Mouse (Mus musculus) hindbrain, embryonic 16.5 days (tissue): ENCODE results near the gene Med25. TPM values are rescaled to one million over a fixed set of nuclear protein-coding genes. Genes with fewer than 3 reads are reported as not detected.

Source experiments
- ATAC-seq: fragments of 200-750 bp; cut with Nextera tagmentation; 2 replicates; pipeline ENCODE4 v1.8.0; 2017; ENCODE audit warnings: moderate TSS enrichment, moderate library complexity
- H3K27ac ChIP-seq: fragments of 300-500 bp; sonication (generic); 2 replicates; pipeline ENCODE4 v1.5.1; 2014; ENCODE audit warnings: low read depth, mild to moderate bottlenecking, control low read depth, low read length, moderate library complexity
- H3K27me3 ChIP-seq: fragments of 300-500 bp; sonication (generic); replicated peaks from 2 replicates; pipeline ENCODE4 v1.6.1; 2014; ENCODE audit warnings: low read length; ENCODE audit not compliant: control insufficient read depth, insufficient read depth
- H3K36me3 ChIP-seq: fragments of 300-500 bp; sonication (generic); 2 replicates; pipeline ENCODE4 v1.6.1; 2014; ENCODE audit warnings: mild to moderate bottlenecking, low read length, moderate library complexity, mixed read lengths; ENCODE audit not compliant: control insufficient read depth, insufficient read depth
- H3K4me1 ChIP-seq: fragments of 300-500 bp; sonication (generic); 2 replicates; pipeline ENCODE4 v1.6.1; 2014; ENCODE audit warnings: low read depth, low read length; ENCODE audit not compliant: control insufficient read depth, insufficient read depth
- H3K4me2 ChIP-seq: fragments of 300-500 bp; sonication (generic); 2 replicates; pipeline ENCODE4 v1.6.1; 2014; ENCODE audit warnings: mild to moderate bottlenecking, low read length, control low read depth, moderate library complexity
- H3K4me3 ChIP-seq: fragments of 300-500 bp; sonication (generic); 2 replicates; pipeline ENCODE4 v1.5.1; 2014; ENCODE audit warnings: mild to moderate bottlenecking, low read length, control low read depth, moderate library complexity
- H3K9ac ChIP-seq: fragments of 300-500 bp; sonication (generic); 2 replicates; pipeline ENCODE4 v1.6.1; 2014; ENCODE audit warnings: low read depth, mild to moderate bottlenecking, control low read depth, low read length, moderate library complexity
- H3K9me3 ChIP-seq: fragments of 300-500 bp; sonication (generic); 2 replicates; pipeline ENCODE4 v1.6.1; 2014; ENCODE audit warnings: mild to moderate bottlenecking, low read length, moderate library complexity; ENCODE audit not compliant: control insufficient read depth
- WGBS: fragments of 180-500 bp; shearing (Covaris S2); extraction: QIAGEN DNeasy Blood & Tissue Kit; methylation state at CpG from one replicate; pipeline ENCODE4 v1.1.7; 2014; 5-methylcytosine and 5-hydroxymethylcytosine counted together
- polyA plus RNA-seq: library from polyadenylated mRNA; unstranded; fragments of >200 nt; fragmentation: Nextera tagmentation; extraction: Ambion mirVana; gene quantifications from 2 replicates; pipeline ENCODE4 v1.2.1, GENCODE M21; 2015

Gene Med25
- polyA plus RNA-seq, 1 experiment from 2014 or later, result 136 TPM

DNA sequence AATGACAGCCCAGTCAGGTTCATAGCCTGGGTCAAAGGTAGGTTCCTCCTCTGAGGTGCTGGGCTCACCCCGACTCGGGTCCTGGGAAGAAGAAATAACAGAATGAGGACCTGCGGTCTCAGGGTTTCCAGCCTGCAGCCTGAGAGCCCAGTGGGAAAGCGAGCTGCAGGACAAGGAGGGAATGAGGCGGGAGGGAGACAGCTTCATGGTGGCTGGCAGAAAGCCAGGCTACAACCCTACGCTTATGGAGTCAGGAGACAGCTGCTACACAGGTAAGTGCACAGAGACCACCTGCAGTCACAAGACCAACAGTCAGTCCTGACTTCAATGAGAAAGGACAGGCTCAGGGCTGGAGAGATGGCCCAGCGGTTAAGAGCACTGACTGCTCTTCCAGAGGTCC lies 45.7 kb downstream of the Med25 start:
- ATAC-seq, result no peak
- 90% methylated on average over 7 of the region's 7 CpGs for WGBS
- Histone ChIP-seq H3K36me3 (peaks cover 44% of the 10 kb centered on the region), H3K4me2 (no peak overlapping the region), H3K4me1 (peaks cover 20% of the 10 kb centered on the region), H3K27ac (no peak overlapping the region), H3K9me3 (no peaks in the 10 kb centered on the region), H3K27me3 (peaks cover 3% of the 10 kb centered on the region), H3K4me3 (no peak overlapping the region), H3K9ac (no peak overlapping the region)

DNA sequence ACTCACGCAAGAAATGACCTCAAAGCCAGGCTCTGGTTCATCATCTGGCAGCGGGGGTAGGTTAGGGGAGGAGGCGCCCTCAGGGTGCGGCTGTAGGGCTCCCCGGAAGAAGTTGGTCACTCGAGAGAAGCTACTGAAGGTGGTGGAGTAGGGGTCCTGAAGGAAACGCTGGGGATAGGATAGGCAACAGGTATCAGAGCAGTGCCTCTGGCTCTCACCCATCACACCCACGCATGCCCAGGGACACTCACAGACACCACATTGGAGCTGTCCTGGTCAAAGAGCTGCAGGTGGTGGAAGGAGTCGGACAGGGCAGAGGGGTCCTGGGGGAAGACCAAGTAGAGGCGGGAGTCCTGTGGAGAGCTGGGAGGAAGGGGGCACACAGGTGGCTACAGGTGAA lies 47.5 kb downstream of the Med25 start:
- Histone ChIP-seq H3K4me3 (no peak overlapping the region), H3K9ac (no peak overlapping the region), H3K27me3 (peaks cover 16% of the 10 kb centered on the region), H3K4me2 (no peak overlapping the region), H3K36me3 (peaks cover 53% of the 10 kb centered on the region), H3K27ac (no peak overlapping the region), H3K4me1 (peaks cover 14% of the 10 kb centered on the region), H3K9me3 (no peaks in the 10 kb centered on the region)
- ATAC-seq, result no peak
- 97% methylated on average over 9 of the region's 10 CpGs for WGBS

DNA sequence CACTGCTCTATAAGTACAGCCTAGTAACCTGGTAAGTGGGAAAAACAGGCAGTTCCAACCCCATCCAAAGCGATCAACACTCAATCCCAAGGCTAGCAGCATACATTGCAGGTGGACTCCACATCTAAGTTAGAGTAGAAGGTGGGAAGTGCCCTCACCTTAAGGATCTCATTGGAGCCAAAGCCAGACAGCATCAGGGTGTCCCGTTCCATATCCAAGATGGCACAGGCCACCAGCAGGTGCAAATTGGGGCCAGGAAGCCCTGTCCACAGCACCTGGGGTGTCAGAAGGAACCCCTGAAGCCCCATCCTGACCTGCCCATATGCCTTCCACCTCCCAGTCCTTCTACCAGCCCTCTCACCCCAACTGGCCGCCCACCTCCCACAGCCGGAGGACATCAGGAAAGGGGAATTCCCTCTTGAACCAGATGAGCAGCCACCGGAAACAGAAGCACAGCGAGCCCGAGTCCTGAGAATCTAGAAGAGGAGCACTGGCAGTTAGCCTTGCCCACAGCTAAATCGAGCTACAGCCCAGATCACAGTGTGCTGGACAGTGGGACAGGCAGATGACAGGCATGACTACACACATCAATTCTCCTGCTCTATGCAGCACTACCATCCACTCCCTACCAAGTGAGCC lies 50.6 kb downstream of the Med25 start:
- Histone ChIP-seq H3K27ac (no peak overlapping the region), H3K36me3 (peaks cover 54% of the 10 kb centered on the region), H3K9ac (no peak overlapping the region), H3K27me3 (peaks cover 16% of the 10 kb centered on the region), H3K9me3 (no peaks in the 10 kb centered on the region), H3K4me1 (peaks cover 13% of the 10 kb centered on the region), H3K4me3 (no peak overlapping the region), H3K4me2 (no peak overlapping the region)
- ATAC-seq, result no peak
- 95% methylated on average over 8 of the region's 8 CpGs for WGBS

DNA sequence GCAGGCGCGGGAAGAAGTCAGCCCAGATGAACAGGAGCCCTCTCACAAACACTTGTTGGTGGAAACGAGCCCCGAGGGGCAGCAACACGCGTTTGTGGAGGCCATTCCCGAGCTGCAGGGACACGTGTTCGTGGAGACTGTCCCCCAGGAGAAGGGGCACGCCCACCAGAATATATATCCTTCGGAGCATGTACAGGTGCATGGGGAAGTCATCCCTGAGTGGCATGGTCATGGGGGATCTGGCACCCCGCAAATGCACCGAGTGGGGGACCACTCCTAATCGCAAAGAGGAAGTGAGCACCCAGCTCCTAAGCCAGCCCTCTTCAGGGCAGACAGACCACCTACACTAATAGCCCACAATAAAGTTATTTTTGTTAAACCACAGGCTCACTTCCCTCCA lies 52.1 kb downstream of the Med25 start:
- H3K27ac ChIP-seq, result no peak overlapping the region
- H3K9ac ChIP-seq, result no peak overlapping the region
- peaks cover 16% of the 10 kb centered on the region for H3K27me3 ChIP-seq
- 49% methylated on average over 14 of the region's 14 CpGs for WGBS
- H3K9me3 ChIP-seq, result no peaks in the 10 kb centered on the region
- no peak for ATAC-seq
- peak overlapping the region; percentile 64; the same call in 1 of the 2 replicates for H3K4me2 ChIP-seq
- peaks cover 13% of the 10 kb centered on the region for H3K4me1 ChIP-seq
- H3K36me3 ChIP-seq, result peaks cover 41% of the 10 kb centered on the region
- peak overlapping the region; percentile 32 for H3K4me3 ChIP-seq

DNA sequence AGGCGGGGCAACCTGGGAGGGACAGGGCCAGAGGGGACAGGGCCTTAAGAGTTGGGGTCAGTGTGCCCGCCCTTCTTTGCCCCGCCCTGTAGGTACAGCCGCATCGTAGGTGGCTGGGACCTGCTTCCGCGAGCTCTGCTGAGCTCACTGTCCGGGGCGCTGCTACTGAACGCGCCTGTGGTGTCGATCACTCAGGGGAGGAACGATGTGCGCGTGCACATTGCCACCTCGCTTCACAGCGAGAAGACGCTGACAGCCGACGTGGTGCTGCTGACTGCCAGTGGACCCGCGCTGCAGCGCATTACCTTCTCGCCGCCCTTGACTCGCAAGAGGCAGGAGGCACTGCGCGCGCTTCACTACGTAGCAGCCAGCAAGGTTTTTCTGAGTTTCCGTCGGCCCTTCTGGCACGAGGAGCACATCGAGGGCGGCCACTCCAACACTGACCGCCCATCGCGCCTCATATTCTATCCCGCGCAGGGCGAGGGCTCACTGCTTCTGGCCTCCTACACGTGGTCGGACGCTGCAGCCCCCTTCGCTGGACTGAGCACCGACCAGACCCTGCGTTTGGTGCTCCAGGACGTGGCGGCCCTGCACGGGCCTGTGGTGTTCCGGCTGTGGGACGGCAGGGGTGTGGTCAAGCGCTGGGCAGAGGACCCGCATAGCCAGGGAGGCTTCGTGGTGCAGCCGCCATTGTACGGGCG lies 52.9 kb downstream of the Med25 start:
- H3K4me2 ChIP-seq, result peak overlapping the region; percentile 64
- H3K4me1 ChIP-seq, result peaks cover 13% of the 10 kb centered on the region
- H3K27me3 ChIP-seq, result peaks cover 16% of the 10 kb centered on the region
- peaks cover 33% of the 10 kb centered on the region for H3K36me3 ChIP-seq
- H3K27ac ChIP-seq, result peak overlapping the region; percentile 25; the same call in 1 of the 2 replicates
- peak overlapping the region; percentile 59 for H3K9ac ChIP-seq
- H3K4me3 ChIP-seq, result peak overlapping the region; percentile 32
- under 1% methylated on average over 58 of the region's 58 CpGs for WGBS
- peak; percentile 53 for ATAC-seq
- H3K9me3 ChIP-seq, result no peaks in the 10 kb centered on the region

DNA sequence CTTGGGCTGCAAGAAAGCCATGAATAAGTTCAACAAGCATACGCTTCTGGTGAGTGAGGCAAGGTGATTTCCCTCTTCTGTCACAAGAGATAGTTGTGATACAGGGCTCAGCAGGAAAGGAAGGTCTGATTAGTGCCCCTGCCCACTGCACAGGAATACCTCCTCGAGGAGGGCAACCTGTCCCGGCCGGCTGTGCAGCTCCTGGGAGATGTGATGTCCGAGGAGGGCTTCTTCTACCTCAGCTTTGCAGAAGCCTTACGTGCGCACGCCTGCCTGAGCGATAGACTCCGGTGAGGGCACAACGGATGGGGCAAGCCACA lies 53.4 kb downstream of the Med25 start:
- peaks cover 16% of the 10 kb centered on the region for H3K27me3 ChIP-seq
- peaks cover 29% of the 10 kb centered on the region for H3K36me3 ChIP-seq
- H3K4me1 ChIP-seq, result peaks cover 13% of the 10 kb centered on the region
- peak overlapping the region; percentile 32 for H3K4me3 ChIP-seq
- peak overlapping the region; percentile 64 for H3K4me2 ChIP-seq
- peak overlapping the region; percentile 59 for H3K9ac ChIP-seq
- no peaks in the 10 kb centered on the region for H3K9me3 ChIP-seq
- no peak for ATAC-seq
- H3K27ac ChIP-seq, result no peak overlapping the region; the same call in 1 of the 2 replicates
- WGBS, result 33% methylated on average over 11 of the region's 11 CpGs

DNA sequence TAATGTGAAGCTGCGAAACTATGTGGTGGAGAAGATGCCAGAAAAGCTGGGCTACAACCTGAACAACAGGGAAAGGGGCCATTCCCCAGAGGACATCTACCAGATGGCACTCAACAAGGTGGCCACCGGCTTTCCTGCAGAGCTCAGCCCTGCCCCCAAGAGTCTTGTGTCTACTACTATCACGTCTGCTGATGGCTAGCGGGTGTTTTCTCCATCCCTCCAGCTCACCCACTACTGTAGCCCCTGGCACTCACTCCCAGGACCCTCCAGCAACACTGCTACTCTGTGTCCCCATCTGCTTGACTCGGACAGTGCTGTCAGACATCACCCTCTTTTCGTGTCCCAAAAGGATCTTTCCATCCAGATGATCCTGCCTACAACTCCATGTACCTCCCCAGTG lies 54.4 kb downstream of the Med25 start:
- Histone ChIP-seq H3K9me3 (no peaks in the 10 kb centered on the region), H3K27ac (no peak overlapping the region), H3K36me3 (peaks cover 21% of the 10 kb centered on the region), H3K9ac (no peak overlapping the region), H3K4me2 (no peak overlapping the region), H3K4me1 (peaks cover 13% of the 10 kb centered on the region), H3K27me3 (peaks cover 16% of the 10 kb centered on the region), H3K4me3 (no peak overlapping the region)
- ATAC-seq, result no peak
- 82% methylated on average over 6 of the region's 6 CpGs for WGBS

DNA sequence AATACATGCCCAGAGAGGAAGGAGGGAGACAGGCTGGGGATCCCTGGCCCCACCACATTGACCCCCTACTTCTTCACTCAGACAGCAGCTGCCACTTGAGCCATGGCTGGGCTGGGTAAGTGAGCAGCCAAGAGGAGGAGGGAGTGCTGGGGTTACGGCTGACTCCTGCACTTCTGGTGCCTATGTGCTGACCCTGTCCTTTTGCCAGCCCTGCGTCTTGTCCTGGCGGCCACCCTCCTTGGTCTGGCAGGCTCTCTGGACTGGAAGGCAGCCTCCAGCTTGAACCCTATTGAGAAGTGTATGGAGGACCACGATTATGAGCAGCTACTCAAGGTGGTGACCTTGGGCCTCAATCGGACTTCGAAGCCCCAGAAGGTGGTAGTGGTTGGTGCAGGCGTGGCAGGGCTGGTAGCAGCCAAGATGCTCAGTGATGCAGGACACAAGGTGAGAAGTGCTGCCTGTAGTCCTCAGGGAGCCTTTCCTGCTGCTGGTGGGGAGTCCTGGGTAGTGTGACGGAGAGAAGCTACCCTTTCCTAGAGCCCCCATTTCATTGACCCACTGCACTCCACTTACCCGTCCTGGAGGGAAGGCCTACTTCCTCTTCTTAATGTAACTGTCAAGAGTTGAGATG lies 56.0 kb downstream of the Med25 start:
- Histone ChIP-seq H3K4me1 (peaks cover 13% of the 10 kb centered on the region), H3K36me3 (peaks cover 7% of the 10 kb centered on the region), H3K9ac (no peak overlapping the region), H3K27ac (no peak overlapping the region), H3K4me3 (no peak overlapping the region), H3K9me3 (no peaks in the 10 kb centered on the region), H3K4me2 (no peak overlapping the region), H3K27me3 (peaks cover 12% of the 10 kb centered on the region)
- no peak for ATAC-seq
- 82% methylated on average over 9 of the region's 9 CpGs for WGBS

DNA sequence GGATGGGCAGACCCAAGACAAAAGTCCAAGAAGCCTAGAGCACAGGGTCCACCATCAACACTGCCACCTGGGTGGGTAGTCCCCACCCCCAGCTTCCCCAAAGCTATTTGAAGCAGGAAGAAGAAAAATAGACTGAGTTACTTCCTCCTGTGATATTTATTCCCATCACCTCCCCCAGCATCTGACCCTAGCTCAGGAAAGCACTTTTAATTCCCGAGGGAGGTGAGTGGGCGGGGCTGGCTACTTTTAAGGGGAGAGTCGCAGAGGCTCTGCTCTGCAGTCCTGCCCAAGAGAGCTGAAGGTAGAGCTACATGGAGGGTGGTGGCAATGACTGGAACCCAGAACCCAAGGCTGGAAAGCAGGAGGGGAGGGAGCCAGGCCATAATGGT lies 56.5 kb downstream of the Med25 start:
- H3K4me2 ChIP-seq, result no peak overlapping the region
- H3K36me3 ChIP-seq, result peaks cover 7% of the 10 kb centered on the region; the same call in 1 of the 2 replicates
- ATAC-seq, result no peak
- no peak overlapping the region for H3K4me3 ChIP-seq
- H3K27ac ChIP-seq, result no peak overlapping the region
- 60% methylated on average over 3 of the region's 3 CpGs for WGBS
- H3K27me3 ChIP-seq, result peaks cover 10% of the 10 kb centered on the region
- H3K4me1 ChIP-seq, result peaks cover 13% of the 10 kb centered on the region
- no peaks in the 10 kb centered on the region for H3K9me3 ChIP-seq
- no peak overlapping the region for H3K9ac ChIP-seq
